ENCODE assay signal across 14 mouse cellular contexts in the genomic region with DNA sequence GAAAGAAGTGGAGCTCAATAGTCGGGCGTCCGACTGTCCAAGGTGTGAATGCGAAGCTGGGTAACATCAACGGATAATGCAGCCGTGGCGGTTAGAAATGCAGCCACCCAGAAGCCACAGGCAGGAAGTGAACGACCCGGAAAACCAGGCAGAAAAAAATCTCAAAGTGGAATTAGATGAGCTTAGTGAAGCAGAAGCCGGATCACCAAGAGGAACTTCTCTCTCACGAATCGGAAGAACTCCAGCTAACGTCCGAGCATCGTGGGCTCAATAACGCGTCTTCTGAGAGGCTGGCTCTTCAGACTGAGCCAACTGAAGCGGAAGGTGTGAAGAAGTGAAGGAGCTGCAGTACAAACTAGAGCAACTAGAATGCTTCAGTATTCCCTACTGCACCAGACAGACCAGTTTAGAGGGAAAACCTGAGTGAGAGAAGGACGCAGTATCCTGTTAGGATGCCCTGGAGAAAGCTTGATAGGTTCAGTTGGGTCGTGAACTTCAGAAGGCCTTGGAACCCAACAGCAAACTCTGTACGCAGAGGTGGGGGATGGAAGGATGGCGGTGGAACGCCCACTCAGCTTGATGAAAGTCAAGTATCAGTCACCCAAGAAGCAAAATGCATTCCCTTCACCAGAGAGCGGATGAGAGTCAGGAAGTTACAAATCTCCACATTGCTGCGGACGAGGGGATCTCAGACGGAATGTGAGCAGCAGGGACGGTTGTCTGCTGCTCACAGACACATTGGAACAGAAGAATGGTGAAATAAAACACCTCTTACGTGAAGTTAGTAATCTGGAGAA. TPM values are rescaled to one million over a fixed set of nuclear protein-coding genes. Genes with fewer than 3 reads are reported as not detected.
DNase-seq lines count a peak whose midpoint lies in the region; ATAC-seq and TF ChIP-seq lines count a peak whose summit lies in the region.
"Had no signal": no experiment of that assay in that cellular context is flagged by ENCODE, and none has a peak within 500 bp of the region (broad histone marks: within the 10 kb centered on the region; RNA-seq: fewer than 3 reads in every experiment).

No protein-coding gene starts in this region.

- 80% methylated on average over 29 of the region's 29 CpGs for WGBS in heart, embryonic 14.5 days
- whole genome bisulfite sequencing in small intestine, adult 2 months, result 81% methylated on average over 29 of the region's 29 CpGs
- 78% methylated on average over 29 of the region's 29 CpGs for WGBS in kidney, adult 2 months

- H3K9me3 ChIP-seq in heart, embryonic 14.5 days (ENCODE audit: control insufficient read depth, low read length), result no peaks in the 10 kb centered on the region
- H3K9me3 ChIP-seq: neural tube, embryonic 12.5 days had no signal

- no peaks in the 10 kb centered on the region for H3K36me3 ChIP-seq in heart, embryonic 14.5 days (ENCODE audit: control insufficient read depth, insufficient read depth, low read length)
- H3K36me3 ChIP-seq in small intestine, adult 2 months (ENCODE audit: control insufficient read depth, insufficient read depth, low read length), result no peaks in the 10 kb centered on the region
- H3K36me3 ChIP-seq in kidney, adult 2 months (ENCODE audit: control insufficient read depth, insufficient read depth, low read length), result no peaks in the 10 kb centered on the region
- H3K36me3 ChIP-seq: neural tube, embryonic 12.5 days had no signal

- no peak for TF ChIP-seq CTCF in small intestine, adult 2 months (IDR thresholded peaks at IDR 0.05; ENCODE audit: extremely low read depth, insufficient read length, insufficient replicate concordance, low read depth, low read length)
- no peak for TF ChIP-seq CTCF in kidney, adult 2 months (conservative IDR thresholded peaks at IDR 0.05; ENCODE audit: insufficient read depth, insufficient read length, low read depth, low read length)

- no peak overlapping the region for H3K9ac ChIP-seq in heart, embryonic 14.5 days (ENCODE audit: low read length)
- H3K9ac ChIP-seq: liver, embryonic 14.5 days; neural tube, embryonic 12.5 days had no signal

- ATAC-seq in heart, embryonic 14.5 days (ENCODE audit: insufficient number of reproducible peaks, insufficient read depth, low FRiP score, low read depth), result no peak
- ATAC-seq in activated CD4-positive, CD25-positive, alpha-beta regulatory T cell, adult 4 months, result peak; percentile 84

- peaks cover 4 to 10% of the 10 kb centered on the region in 2 experiments; a peak in 3 of 4 replicates for H3K4me1 ChIP-seq in heart, embryonic 14.5 days (ENCODE audit: control insufficient read depth in 2 of 2, insufficient read depth in 2 of 2, low read length in 2 of 2)
- peaks cover 4% of the 10 kb centered on the region; the same call in 1 of the 2 replicates for H3K4me1 ChIP-seq in small intestine, adult 2 months (ENCODE audit: control insufficient read depth, insufficient read depth, insufficient read length, low read length)
- no peaks in the 10 kb centered on the region for H3K4me1 ChIP-seq in kidney, adult 2 months (ENCODE audit: control insufficient read depth, insufficient read depth, low read length)
- H3K4me1 ChIP-seq: neural tube, embryonic 12.5 days had no signal

- peak overlapping the region; percentile 29 for H3K4me2 ChIP-seq in heart, embryonic 14.5 days (ENCODE audit: low read length)
- H3K4me2 ChIP-seq: neural tube, embryonic 12.5 days had no signal

- DNase-seq in heart, adult 18-20 months, result no peak
- DNase-seq in A20 (ENCODE audit: low read depth, low spot score), result peak; percentile 90
- DNase-seq in kidney, adult 2 months, result no peak
- no peak for DNase-seq in gastrocnemius, postnatal 4 days (ENCODE audit: low spot score in 2 of 2)
- DNase-seq in neural tube, embryonic 10.5 days (ENCODE audit: extremely low spot score, low spot score), result no peak
- DNase-seq: adrenal gland, postnatal 25 days; cerebellum, adult 11 months; kidney, postnatal 4 days had no signal

- no peak overlapping the region for H3K27ac ChIP-seq in heart, embryonic 14.5 days (replicated peaks in 1 of 2; ENCODE audit: control insufficient read depth in 1 of 2, insufficient read depth in 1 of 2, low read depth in 2 of 2, low read length in 2 of 2)
- H3K27ac ChIP-seq in small intestine, adult 2 months (ENCODE audit: insufficient read depth, low read depth, low read length), result peak overlapping the region; percentile 60
- no peak overlapping the region for H3K27ac ChIP-seq in kidney, adult 2 months (ENCODE audit: insufficient read depth, low read depth, low read length)
- H3K27ac ChIP-seq: liver, embryonic 14.5 days; neural tube, embryonic 12.5 days had no signal

- no peak overlapping the region for H3K4me3 ChIP-seq in heart, embryonic 14.5 days (ENCODE audit: control insufficient read depth in 1 of 2, insufficient read depth in 1 of 2, low read depth in 1 of 2, low read length in 2 of 2)
- H3K4me3 ChIP-seq in small intestine, adult 2 months (ENCODE audit: low read depth, low read length), result peak overlapping the region; percentile 36
- H3K4me3 ChIP-seq in kidney, adult 2 months (ENCODE audit: insufficient read depth, low read depth, low read length), result no peak overlapping the region
- H3K4me3 ChIP-seq: megakaryocyte, embryonic 14.5 days; neural tube, embryonic 12.5 days had no signal

- no peaks in the 10 kb centered on the region for H3K27me3 ChIP-seq in heart, embryonic 14.5 days (ENCODE audit: control insufficient read depth, insufficient read depth, low read length)
- no peaks in the 10 kb centered on the region for H3K27me3 ChIP-seq in small intestine, adult 2 months (ENCODE audit: control insufficient read depth, insufficient read depth, low read length)
- H3K27me3 ChIP-seq in kidney, adult 2 months (replicated peaks; ENCODE audit: control insufficient read depth, insufficient read depth, low read length), result no peaks in the 10 kb centered on the region
- H3K27me3 ChIP-seq: neural tube, embryonic 12.5 days had no signal

- no peak for TF ChIP-seq POLR2A in small intestine, adult 2 months (IDR thresholded peaks at IDR 0.05; ENCODE audit: low read depth, low read length)
- no peak for TF ChIP-seq POLR2A in kidney, adult 2 months (IDR thresholded peaks at IDR 0.05; ENCODE audit: low read depth, low read length)

RNA-seq across cellular contexts. Expression of a gene that starts 8.0 kb away (rescaled TPM):
- 43.9 and 50.3 TPM in 2 replicates for polyA plus RNA-seq in heart, embryonic 14.5 days (2014; fragmentation: Nextera tagmentation; extraction: Ambion mirVana)
- 10 to 100 TPM; 80.7 to 92.2 TPM for total RNA-seq in heart, adult 18-20 months (2021)
- 10 to 100 TPM; 12.0 to 16.7 TPM for polyA plus RNA-seq in activated CD4-positive, CD25-positive, alpha-beta regulatory T cell, adult 4 months (2017; shearing (Covaris generic))
- polyA plus RNA-seq in small intestine, adult 2 months (2012; rRNA removed), result 0.67 and 1.1 TPM in 2 replicates
- 17.1 and 17.6 TPM in 2 replicates for polyA plus RNA-seq in kidney, adult 2 months (2012; rRNA removed)
- total RNA-seq in gastrocnemius, postnatal 4 days (2021), result 10 to 100 TPM; 22.5 to 24.8 TPM
